Mouse (Mus musculus) kidney, embryonic 15.5 days (tissue): ENCODE measurements around the gene Gm9857. TPM values are rescaled to one million over a fixed set of nuclear protein-coding genes. Genes with fewer than 3 reads are reported as not detected.
A peak's percentile ranks its signal among the peaks of the same experiment; 100 is the strongest.

Experiments used
- ATAC-seq: fragments of 200-750 bp; cut with Nextera tagmentation; replicated peaks from 2 replicates; pipeline ENCODE4 v1.8.0; 2017; ENCODE audit warnings: moderate TSS enrichment; ENCODE audit not compliant: low FRiP score
- H3K27ac ChIP-seq: fragments of 300-500 bp; sonication (generic); 2 replicates; pipeline ENCODE4 v1.5.1; 2015; ENCODE audit warnings: mild to moderate bottlenecking, inconsistent platforms
- H3K27me3 ChIP-seq: fragments of 300-500 bp; sonication (generic); 2 replicates; pipeline ENCODE4 v1.6.1; 2015; ENCODE audit warnings: inconsistent platforms
- H3K36me3 ChIP-seq: fragments of 300-500 bp; sonication (generic); 2 replicates; pipeline ENCODE4 v1.6.1; 2015; ENCODE audit warnings: inconsistent platforms
- H3K4me1 ChIP-seq: fragments of 300-500 bp; sonication (generic); 2 replicates; pipeline ENCODE4 v1.6.1; 2015; ENCODE audit warnings: inconsistent platforms
- H3K4me2 ChIP-seq: fragments of 300-500 bp; sonication (generic); 2 replicates; pipeline ENCODE4 v1.6.1; 2015; ENCODE audit warnings: moderate library complexity, mild to moderate bottlenecking, inconsistent platforms
- H3K4me3 ChIP-seq: fragments of 300-500 bp; sonication (generic); replicated peaks from 2 replicates; pipeline ENCODE4 v1.5.1; 2015; ENCODE audit warnings: mild to moderate bottlenecking, inconsistent platforms
- H3K9ac ChIP-seq: fragments of 300-500 bp; sonication (generic); 2 replicates; pipeline ENCODE4 v1.6.1; 2015; ENCODE audit warnings: mild to moderate bottlenecking, inconsistent platforms
- H3K9me3 ChIP-seq: fragments of 300-500 bp; sonication (generic); replicated peaks from 2 replicates; pipeline ENCODE4 v1.6.1; 2016; ENCODE audit warnings: inconsistent platforms
- WGBS: fragments of 180-500 bp; shearing (Covaris S2); methylation state at CpG from one replicate; pipeline ENCODE4 v1.1.7; 2015; ENCODE audit warnings: mixed read lengths; 5-methylcytosine and 5-hydroxymethylcytosine counted together
- polyA plus RNA-seq: library from polyadenylated mRNA; unstranded; fragments of >200 nt; fragmentation: Nextera tagmentation; extraction: Ambion mirVana; gene quantifications from 2 replicates; pipeline ENCODE4 v1.2.1, GENCODE M21; 2015

The Gm9857 gene
- polyA plus RNA-seq, result not detected in 2 replicates

DNA sequence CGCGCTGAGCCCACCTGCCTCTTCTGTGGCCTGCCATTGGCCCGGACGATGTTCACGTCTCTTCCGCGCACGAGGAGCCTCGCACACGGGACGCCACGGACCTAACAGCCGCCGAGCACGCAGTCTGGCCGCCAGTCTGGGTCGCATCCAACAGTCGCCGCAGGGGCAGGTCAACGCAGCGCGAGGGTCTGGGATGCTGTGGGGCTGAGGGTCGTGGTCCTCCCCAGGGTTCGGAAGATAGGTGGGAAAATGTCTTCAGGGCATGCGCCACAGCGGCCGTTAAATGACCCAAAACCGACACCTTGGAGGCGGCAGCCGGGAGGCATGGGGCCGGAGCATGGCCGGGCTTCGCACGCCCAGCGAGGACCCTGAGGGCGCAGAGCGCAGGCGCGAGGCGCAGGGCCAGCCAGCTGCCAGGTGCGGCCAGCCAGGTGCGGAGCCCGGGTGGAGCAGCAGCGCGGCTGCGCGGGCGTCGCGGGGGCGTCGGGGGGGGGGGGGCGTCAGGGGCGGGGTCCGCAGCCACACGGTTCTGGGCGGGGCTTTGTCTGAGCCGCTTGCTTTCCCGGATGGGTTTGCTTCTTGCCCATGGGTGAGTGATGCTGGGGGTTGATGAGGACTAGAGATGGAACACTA is at the start of gene Gm9857:
TSS of gene Gm9857 (minus strand) at position 445 of the 633 bp plus-strand sequence.
- Histone ChIP-seq H3K4me2 (peak within 1 kb of the TSS; percentile 60), H3K4me3 (peak within 1 kb of the TSS; percentile 36), H3K27ac (no peak within 1 kb of the TSS), H3K4me1 (no peaks in the 10 kb centered on the region; the same call in 1 of the 2 replicates), H3K27me3 (no peaks in the 10 kb centered on the region), H3K9ac (no peak within 1 kb of the TSS), H3K9me3 (0 out of 2 replicates have a peak, but pooled peaks cover 5% of the 10 kb centered on the region), H3K36me3 (no peaks in the 10 kb centered on the region)
- WGBS, result 52% methylated on average over 51 of the region's 59 CpGs
- peak; percentile 85 for ATAC-seq

DNA sequence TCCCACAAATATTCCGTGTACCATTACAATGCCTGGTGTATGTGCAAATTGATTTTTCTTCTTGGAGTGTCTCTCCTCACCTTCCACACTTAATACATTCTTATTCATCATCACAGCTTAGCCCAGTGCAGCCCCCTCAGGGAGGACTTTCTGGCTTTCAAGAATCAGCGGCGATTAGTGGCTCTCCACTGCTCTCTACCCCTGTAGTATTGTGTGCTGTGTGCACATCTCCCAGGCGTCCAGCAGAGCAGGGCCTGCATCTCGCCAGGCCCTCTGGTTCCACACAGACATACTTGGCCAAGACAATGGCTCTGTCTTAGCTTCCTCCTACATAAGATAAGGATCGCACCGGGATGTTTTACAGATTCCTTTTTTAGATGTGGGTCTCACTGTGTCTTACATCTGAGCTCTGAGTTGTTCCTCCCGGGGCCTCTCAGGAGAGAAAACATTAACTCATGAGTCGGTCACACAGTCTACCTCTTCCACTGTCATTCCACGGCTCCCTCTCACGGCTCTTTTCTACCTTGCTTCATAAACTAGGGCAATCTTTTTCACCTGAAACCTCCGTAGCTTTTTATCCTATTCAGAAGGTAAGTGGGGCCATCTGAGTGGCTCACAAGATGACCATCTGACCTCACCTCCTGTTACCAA is 46.9 kb upstream of the Gm9857 start:
- 82% methylated on average over 12 of the region's 12 CpGs for WGBS
- Histone ChIP-seq H3K27me3 (no peaks in the 10 kb centered on the region), H3K4me2 (no peak overlapping the region), H3K4me3 (no peak overlapping the region), H3K4me1 (no peaks in the 10 kb centered on the region), H3K27ac (no peak overlapping the region), H3K9ac (no peak overlapping the region), H3K9me3 (no peaks in the 10 kb centered on the region), H3K36me3 (peaks cover 28% of the 10 kb centered on the region; the same call in 1 of the 2 replicates)
- ATAC-seq, result no peak

GRCm38 (mm10) chr3:108986534-108986933 is 46.3 kb upstream of the Gm9857 start:
- no peaks in the 10 kb centered on the region for H3K27me3 ChIP-seq
- H3K4me1 ChIP-seq, result no peaks in the 10 kb centered on the region
- WGBS, result 90% methylated on average over 1 of the region's 1 CpGs
- peaks cover 23% of the 10 kb centered on the region; the same call in 1 of the 2 replicates for H3K36me3 ChIP-seq
- no peak overlapping the region for H3K27ac ChIP-seq
- no peak for ATAC-seq
- H3K4me2 ChIP-seq, result no peak overlapping the region
- H3K4me3 ChIP-seq, result no peak overlapping the region
- H3K9ac ChIP-seq, result no peak overlapping the region
- no peaks in the 10 kb centered on the region for H3K9me3 ChIP-seq

GRCm38 (mm10) chr3:108983989-108984388 is 43.7 kb upstream of the Gm9857 start:
- Histone ChIP-seq H3K36me3 (peaks cover 35% of the 10 kb centered on the region), H3K27ac (no peak overlapping the region), H3K9ac (no peak overlapping the region), H3K9me3 (no peaks in the 10 kb centered on the region), H3K27me3 (no peaks in the 10 kb centered on the region), H3K4me2 (no peak overlapping the region), H3K4me3 (no peak overlapping the region), H3K4me1 (no peaks in the 10 kb centered on the region)
- 71% methylated on average over 5 of the region's 5 CpGs for WGBS
- no peak for ATAC-seq

GRCm38 (mm10) chr3:108981946-108982345 is 41.7 kb upstream of the Gm9857 start:
- H3K9me3 ChIP-seq, result no peaks in the 10 kb centered on the region
- H3K4me2 ChIP-seq, result no peak overlapping the region
- H3K36me3 ChIP-seq, result peaks cover 42% of the 10 kb centered on the region
- WGBS, result 83% methylated on average over 6 of the region's 6 CpGs
- H3K9ac ChIP-seq, result no peak overlapping the region
- H3K27me3 ChIP-seq, result no peaks in the 10 kb centered on the region
- no peak for ATAC-seq
- no peaks in the 10 kb centered on the region for H3K4me1 ChIP-seq
- H3K4me3 ChIP-seq, result no peak overlapping the region
- H3K27ac ChIP-seq, result no peak overlapping the region

GRCm38 (mm10) chr3:108977340-108978030 is 37.2 kb upstream of the Gm9857 start:
- Histone ChIP-seq H3K9me3 (no peaks in the 10 kb centered on the region), H3K4me1 (0 out of 2 replicates have a peak, but pooled peaks cover 4% of the 10 kb centered on the region), H3K27me3 (no peaks in the 10 kb centered on the region), H3K9ac (no peak overlapping the region), H3K4me2 (no peak overlapping the region), H3K36me3 (peaks cover 37% of the 10 kb centered on the region), H3K27ac (no peak overlapping the region), H3K4me3 (no peak overlapping the region)
- WGBS, result 95% methylated on average over 13 of the region's 13 CpGs
- no peak for ATAC-seq

DNA sequence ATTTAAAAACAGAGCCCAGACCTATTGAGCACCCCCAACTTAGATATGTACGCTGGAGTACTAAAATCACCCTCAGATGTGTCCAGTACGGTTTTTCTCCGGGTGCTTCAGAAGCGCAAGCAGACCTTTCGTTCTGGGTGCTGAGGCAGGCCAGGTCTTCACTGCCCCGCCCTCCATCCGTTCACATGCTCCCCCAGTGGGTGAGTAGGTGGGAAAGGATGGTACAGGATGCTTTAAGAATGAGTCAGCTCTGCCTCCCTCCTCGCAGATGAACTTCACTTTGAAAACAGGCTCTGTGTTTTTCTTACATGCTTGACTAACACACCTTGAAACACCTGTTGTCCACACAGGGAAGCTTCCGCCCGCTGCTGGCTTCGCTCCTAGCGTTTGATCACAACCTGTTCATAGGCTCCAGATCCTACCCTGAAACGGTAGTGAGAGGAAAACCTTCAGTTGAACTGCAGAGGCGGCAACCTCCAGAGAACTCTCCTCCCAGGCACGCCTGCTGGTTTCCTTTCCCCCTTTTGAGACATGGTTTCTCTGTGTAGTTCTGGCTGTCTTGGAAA is 34.8 kb upstream of the Gm9857 start:
- no peak overlapping the region for H3K9ac ChIP-seq
- H3K27ac ChIP-seq, result no peak overlapping the region
- no peaks in the 10 kb centered on the region for H3K9me3 ChIP-seq
- H3K4me1 ChIP-seq, result 0 out of 2 replicates have a peak, but pooled peaks cover 4% of the 10 kb centered on the region
- no peak overlapping the region for H3K4me3 ChIP-seq
- WGBS, result 69% methylated on average over 15 of the region's 15 CpGs
- ATAC-seq, result peak; percentile 69
- H3K27me3 ChIP-seq, result no peaks in the 10 kb centered on the region
- no peak overlapping the region for H3K4me2 ChIP-seq
- H3K36me3 ChIP-seq, result peaks cover 27% of the 10 kb centered on the region

GRCm38 (mm10) chr3:108973980-108974660 is 33.9 kb upstream of the Gm9857 start:
- 77% methylated on average over 13 of the region's 13 CpGs for WGBS
- ATAC-seq, result no peak
- 0 out of 2 replicates have a peak, but pooled peaks cover 4% of the 10 kb centered on the region for H3K4me1 ChIP-seq
- H3K4me3 ChIP-seq, result no peak overlapping the region
- no peaks in the 10 kb centered on the region for H3K27me3 ChIP-seq
- peaks cover 18% of the 10 kb centered on the region for H3K36me3 ChIP-seq
- H3K9me3 ChIP-seq, result no peaks in the 10 kb centered on the region
- no peak overlapping the region for H3K4me2 ChIP-seq
- no peak overlapping the region for H3K27ac ChIP-seq
- no peak overlapping the region for H3K9ac ChIP-seq

DNA sequence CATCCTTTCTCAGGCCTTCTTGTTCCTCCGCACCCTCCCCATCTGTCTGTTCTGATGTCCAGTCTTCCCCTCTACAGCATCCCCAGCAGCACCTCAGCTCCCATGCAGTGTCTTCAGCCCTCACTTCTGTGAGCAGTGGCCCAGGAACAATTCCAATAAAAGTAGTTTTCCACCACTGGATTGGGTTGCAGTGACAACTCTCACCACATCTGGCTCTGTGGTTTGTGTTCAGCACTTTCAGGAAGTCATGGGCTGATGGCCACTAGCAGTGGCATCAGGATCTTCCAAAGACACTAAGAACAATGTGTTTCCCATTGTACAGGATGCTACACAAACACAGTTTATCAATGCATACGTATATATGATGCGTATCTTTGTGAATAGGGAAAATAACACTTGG is 25.8 kb upstream of the Gm9857 start:
- peaks cover 4% of the 10 kb centered on the region for H3K4me1 ChIP-seq

GRCm38 (mm10) chr3:108964361-108965044 is 24.3 kb upstream of the Gm9857 start:
- H3K4me2 ChIP-seq, result no peak overlapping the region
- 81% methylated on average over 7 of the region's 7 CpGs for WGBS

More for the DNA sequence above, 25.8 kb upstream of the Gm9857 start:
- Histone ChIP-seq H3K4me2 (no peak overlapping the region), H3K27ac (no peak overlapping the region), H3K36me3 (no peaks in the 10 kb centered on the region), H3K4me3 (no peak overlapping the region), H3K9me3 (no peaks in the 10 kb centered on the region), H3K27me3 (no peaks in the 10 kb centered on the region), H3K9ac (no peak overlapping the region)
- ATAC-seq, result no peak
- 96% methylated on average over 3 of the region's 3 CpGs for WGBS

DNA sequence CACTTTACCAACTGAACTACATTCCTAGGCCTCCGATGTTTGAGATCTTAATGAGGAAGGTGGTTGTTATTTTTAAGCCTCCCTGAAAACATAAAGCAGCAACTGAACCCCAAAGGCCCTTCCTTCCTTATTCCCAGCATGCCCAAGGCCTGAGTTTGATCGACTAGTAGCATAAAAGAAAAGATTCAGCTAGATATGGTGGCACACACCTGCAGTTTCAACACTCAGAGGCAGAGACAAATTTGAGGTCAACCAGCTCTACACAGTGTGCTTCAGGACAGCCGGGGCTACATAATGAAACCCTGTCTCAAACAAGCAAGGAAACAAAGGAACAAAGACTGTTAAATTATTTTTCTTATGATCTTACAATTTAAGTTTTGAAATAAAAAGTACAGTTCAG is 23.5 kb upstream of the Gm9857 start:
- WGBS, result 77% methylated on average over 3 of the region's 3 CpGs
- Histone ChIP-seq H3K27ac (no peak overlapping the region), H3K4me3 (no peak overlapping the region), H3K9ac (no peak overlapping the region), H3K36me3 (no peaks in the 10 kb centered on the region), H3K4me2 (no peak overlapping the region), H3K4me1 (peaks cover 9% of the 10 kb centered on the region), H3K9me3 (no peaks in the 10 kb centered on the region), H3K27me3 (no peaks in the 10 kb centered on the region)
- no peak for ATAC-seq

More at GRCm38 (mm10) chr3:108964361-108965044, 24.3 kb upstream of the Gm9857 start:
- H3K27me3 ChIP-seq, result no peaks in the 10 kb centered on the region
- no peak overlapping the region for H3K27ac ChIP-seq
- no peaks in the 10 kb centered on the region for H3K9me3 ChIP-seq
- peaks cover 9% of the 10 kb centered on the region for H3K4me1 ChIP-seq
- H3K9ac ChIP-seq, result no peak overlapping the region
- no peak for ATAC-seq
- H3K4me3 ChIP-seq, result no peak overlapping the region
- H3K36me3 ChIP-seq, result no peaks in the 10 kb centered on the region
